Mouse (Mus musculus) forebrain, postnatal 0 days (tissue): Measurements from ENCODE around the gene Glis3. TPM values are rescaled to one million over a fixed set of nuclear protein-coding genes. Genes with fewer than 3 reads are reported as not detected.
A peak's percentile ranks its signal among the peaks of the same experiment; 100 is the strongest.

Experiments
- ATAC-seq: fragments of 200-750 bp; cut with Nextera tagmentation; 2 replicates; pipeline ENCODE4 v1.8.0; 2017; ENCODE audit warnings: mild to moderate bottlenecking, moderate library complexity
- DNase-seq: peaks from one replicate; pipeline ENCODE4 v3.0.0-alpha.2; 2015
- H3K27ac ChIP-seq: fragments of 300-500 bp; sonication (generic); 2 replicates; pipeline ENCODE4 v1.5.1; 2014; ENCODE audit warnings: low read depth, mild to moderate bottlenecking, antibody characterized with exemption, low read length, moderate library complexity, mixed read lengths
- H3K27me3 ChIP-seq: fragments of 300-500 bp; sonication (generic); 2 replicates; pipeline ENCODE4 v1.6.1; 2014; ENCODE audit warnings: mild to moderate bottlenecking, low read length, mixed read lengths; ENCODE audit not compliant: insufficient read depth
- H3K36me3 ChIP-seq: fragments of 300-500 bp; sonication (generic); 2 replicates; pipeline ENCODE4 v1.6.1; 2014; ENCODE audit warnings: mild to moderate bottlenecking, moderate library complexity; ENCODE audit not compliant: insufficient read depth
- H3K4me1 ChIP-seq: fragments of 300-500 bp; sonication (generic); 2 replicates; pipeline ENCODE4 v1.6.1; 2014; ENCODE audit warnings: antibody characterized with exemption; ENCODE audit not compliant: insufficient read depth
- H3K4me2 ChIP-seq: fragments of 300-500 bp; sonication (generic); 2 replicates; pipeline ENCODE4 v1.6.1; 2014; ENCODE audit warnings: low read depth, mild to moderate bottlenecking, moderate library complexity
- H3K4me3 ChIP-seq: fragments of 300-500 bp; sonication (generic); 2 replicates; pipeline ENCODE4 v1.5.1; 2014; ENCODE audit warnings: low read depth, low read length, mixed read lengths
- H3K9ac ChIP-seq: fragments of 300-500 bp; sonication (generic); 2 replicates; pipeline ENCODE4 v1.6.1; 2014; ENCODE audit warnings: mild to moderate bottlenecking
- H3K9me3 ChIP-seq: fragments of 300-500 bp; sonication (generic); 2 replicates; pipeline ENCODE4 v1.6.1; 2016; ENCODE audit warnings: low read length
- CTCF ChIP-seq: sonication (generic); IDR thresholded peaks from 2 replicates; pipeline ENCODE4 v1.5.1; 2016; ENCODE audit warnings: antibody characterized with exemption, control low read depth, low read depth
- WGBS: fragments of 180-500 bp; shearing (Covaris S2); extraction: QIAGEN DNeasy Blood & Tissue Kit; methylation state at CpG from one replicate; pipeline ENCODE4 v1.1.7; 2014; 5-methylcytosine and 5-hydroxymethylcytosine counted together
- polyA plus RNA-seq: library from polyadenylated mRNA; unstranded; fragments of >200 nt; fragmentation: Nextera tagmentation; extraction: Ambion mirVana; gene quantifications from 2 replicates; pipeline ENCODE4 v1.2.1, GENCODE M21; 2015
- total RNA-seq: library from RNA; depleted of rRNA; stranded (reverse); fragments of >200 nt; gene quantifications from 2 replicates; pipeline ENCODE4 v1.2.3, GENCODE M21; 2014

Gene Glis3
- total and polyA plus RNA-seq, 2 experiments from 2014 or later = 0.86 to 8.5 TPM

DNA sequence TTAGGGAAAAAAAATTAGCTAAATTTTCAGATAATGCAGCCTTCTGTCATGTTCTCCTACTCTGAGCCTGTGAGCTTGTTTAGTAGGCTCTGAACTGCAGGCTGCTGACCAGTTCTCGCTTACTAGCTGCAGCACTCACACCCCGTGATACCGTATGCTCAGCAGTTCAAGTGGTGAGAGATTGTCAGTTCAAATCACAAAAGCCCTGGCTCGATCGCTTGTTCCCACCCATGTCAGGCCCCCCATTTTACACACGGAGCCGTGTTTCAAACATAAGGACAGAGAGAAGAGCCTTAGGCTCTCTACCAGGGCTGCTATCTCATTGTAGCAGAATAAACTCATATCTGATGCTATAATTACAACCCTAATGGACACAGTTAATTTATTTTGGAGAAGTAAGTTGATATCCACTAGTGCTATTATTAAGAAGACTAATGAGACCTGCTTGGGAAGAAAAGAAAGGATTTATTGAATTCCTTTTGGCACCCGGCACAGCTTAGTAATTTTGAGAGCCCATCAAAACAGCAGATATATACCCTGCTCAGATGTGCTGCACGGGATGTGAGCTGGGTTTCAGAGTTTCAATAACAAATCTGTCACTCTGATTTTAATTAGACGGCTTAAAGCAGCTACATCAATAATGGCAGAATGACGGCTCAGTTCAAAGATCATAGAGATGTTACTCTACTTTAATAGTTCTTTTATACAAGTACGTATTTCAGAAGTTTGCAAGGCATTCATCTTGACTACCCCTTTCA lies 284.9 kb downstream of the Glis3 start:
- peak overlapping the region; percentile 69 for H3K27ac ChIP-seq
- peaks cover 7% of the 10 kb centered on the region for H3K4me1 ChIP-seq
- H3K27me3 ChIP-seq = no peaks in the 10 kb centered on the region
- WGBS = 12% methylated on average over 12 of the region's 12 CpGs
- H3K9ac ChIP-seq = no peak overlapping the region
- no peaks in the 10 kb centered on the region for H3K36me3 ChIP-seq
- TF ChIP-seq CTCF = no peak
- peak; percentile 57 for DNase-seq
- H3K9me3 ChIP-seq = no peaks in the 10 kb centered on the region
- peak overlapping the region; percentile 6; the same call in 1 of the 2 replicates for H3K4me2 ChIP-seq
- peak; percentile 79 for ATAC-seq
- H3K4me3 ChIP-seq = no peak overlapping the region

DNA sequence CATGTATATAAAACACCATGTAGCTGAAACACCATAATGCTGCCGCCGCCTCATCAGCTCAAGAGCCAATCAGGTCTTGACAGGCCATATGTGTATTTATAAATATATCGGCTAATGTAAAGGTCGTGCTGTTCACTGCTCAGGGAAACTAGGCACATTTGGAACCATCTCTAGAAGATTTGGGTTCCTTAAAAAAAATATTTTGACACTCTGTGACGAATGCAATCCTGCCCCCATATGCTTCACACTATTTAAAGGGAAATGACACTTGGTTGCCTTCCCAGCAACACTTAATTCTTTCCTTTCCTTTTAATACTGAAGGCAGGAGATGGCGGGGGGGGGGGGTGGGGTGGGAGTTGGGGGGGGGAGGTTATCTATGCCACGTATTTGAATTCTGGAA lies 286.1 kb downstream of the Glis3 start:
- Histone ChIP-seq H3K4me1 (peaks cover 7% of the 10 kb centered on the region), H3K4me2 (no peak overlapping the region), H3K36me3 (no peaks in the 10 kb centered on the region), H3K27ac (no peak overlapping the region), H3K9me3 (no peaks in the 10 kb centered on the region), H3K4me3 (no peak overlapping the region), H3K9ac (no peak overlapping the region), H3K27me3 (no peaks in the 10 kb centered on the region)
- DNase-seq = no peak
- no peak for ATAC-seq
- 49% methylated on average over 7 of the region's 7 CpGs for WGBS
- no peak for TF ChIP-seq CTCF

DNA sequence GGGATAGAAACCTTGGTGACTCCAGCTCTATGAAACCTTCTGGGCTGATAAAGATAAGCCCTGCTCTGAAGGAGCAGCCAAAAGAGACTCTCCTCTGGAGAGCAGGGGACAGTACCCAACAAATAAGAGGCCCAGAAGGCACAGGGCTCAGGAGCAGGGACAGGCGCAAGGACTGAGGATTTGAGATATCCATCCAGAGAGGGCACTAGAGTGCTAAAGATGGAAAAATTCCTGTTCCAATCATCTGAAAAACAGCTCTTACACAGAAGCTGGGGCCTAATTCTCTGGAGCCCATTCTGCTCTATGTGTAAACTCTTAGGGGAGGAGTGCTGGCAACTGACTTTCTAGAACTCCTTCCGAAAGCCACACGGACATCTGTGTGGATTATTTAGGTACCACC lies 287.0 kb downstream of the Glis3 start:
- Histone ChIP-seq H3K4me1 (peaks cover 7% of the 10 kb centered on the region), H3K4me3 (no peak overlapping the region), H3K9me3 (no peaks in the 10 kb centered on the region), H3K4me2 (no peak overlapping the region), H3K36me3 (no peaks in the 10 kb centered on the region), H3K27me3 (no peaks in the 10 kb centered on the region), H3K27ac (no peak overlapping the region), H3K9ac (no peak overlapping the region)
- TF ChIP-seq CTCF = no peak
- WGBS = 92% methylated on average over 3 of the region's 3 CpGs
- no peak for ATAC-seq
- DNase-seq = no peak

DNA sequence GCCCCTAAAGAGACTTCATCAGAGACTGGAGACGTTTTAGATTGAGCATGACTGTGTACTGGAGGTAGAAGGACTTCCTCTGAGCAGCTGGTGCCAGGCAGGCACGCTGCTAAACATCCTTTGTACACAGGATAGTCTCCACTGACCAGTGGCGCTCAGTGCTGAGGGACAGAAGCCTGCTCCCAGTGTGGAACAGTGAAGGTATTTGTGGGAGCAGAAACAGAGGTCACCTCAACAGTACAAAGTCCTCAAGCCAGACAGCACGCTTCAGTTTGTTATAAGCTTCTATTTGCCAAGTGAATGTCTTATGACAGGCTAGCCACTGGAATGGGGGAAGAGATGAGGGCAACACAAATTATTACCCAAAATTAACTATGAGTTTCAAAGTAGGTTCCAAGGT lies 289.0 kb downstream of the Glis3 start:
- Histone ChIP-seq H3K9ac (no peak overlapping the region), H3K4me1 (peaks cover 7% of the 10 kb centered on the region), H3K9me3 (no peaks in the 10 kb centered on the region), H3K4me3 (no peak overlapping the region), H3K36me3 (no peaks in the 10 kb centered on the region), H3K27me3 (no peaks in the 10 kb centered on the region), H3K4me2 (no peak overlapping the region), H3K27ac (no peak overlapping the region)
- no peak for ATAC-seq
- no peak for TF ChIP-seq CTCF
- DNase-seq = no peak
- WGBS = 76% methylated on average over 4 of the region's 4 CpGs

DNA sequence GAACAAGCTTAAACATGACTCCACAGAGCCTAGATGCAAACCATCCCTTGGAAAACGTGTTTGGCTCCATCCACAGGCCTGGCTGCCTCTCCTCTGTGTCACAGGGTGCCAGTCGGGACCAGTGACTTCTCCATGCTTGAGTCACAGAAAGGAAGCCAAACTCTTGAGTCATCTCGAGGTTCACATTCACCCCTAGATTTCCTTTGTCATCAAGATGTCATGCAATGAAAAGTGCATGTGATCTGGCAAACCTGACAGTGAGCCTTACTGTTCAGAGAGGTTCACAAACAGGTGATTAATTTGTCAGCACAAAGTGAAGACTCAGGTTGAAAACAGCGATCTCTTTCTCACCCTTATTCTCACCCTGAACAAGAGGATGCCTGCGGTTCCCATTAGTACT lies 290.7 kb downstream of the Glis3 start:
- no peak overlapping the region for H3K9ac ChIP-seq
- no peaks in the 10 kb centered on the region for H3K9me3 ChIP-seq
- no peak overlapping the region for H3K27ac ChIP-seq
- no peak overlapping the region for H3K4me3 ChIP-seq
- H3K36me3 ChIP-seq = no peaks in the 10 kb centered on the region
- DNase-seq (no peak), ATAC-seq (peak; percentile 53; the same call in 1 of the 2 replicates)
- 61% methylated on average over 5 of the region's 5 CpGs for WGBS
- TF ChIP-seq CTCF = no peak
- no peaks in the 10 kb centered on the region for H3K4me1 ChIP-seq
- no peak overlapping the region for H3K4me2 ChIP-seq
- no peaks in the 10 kb centered on the region for H3K27me3 ChIP-seq

DNA sequence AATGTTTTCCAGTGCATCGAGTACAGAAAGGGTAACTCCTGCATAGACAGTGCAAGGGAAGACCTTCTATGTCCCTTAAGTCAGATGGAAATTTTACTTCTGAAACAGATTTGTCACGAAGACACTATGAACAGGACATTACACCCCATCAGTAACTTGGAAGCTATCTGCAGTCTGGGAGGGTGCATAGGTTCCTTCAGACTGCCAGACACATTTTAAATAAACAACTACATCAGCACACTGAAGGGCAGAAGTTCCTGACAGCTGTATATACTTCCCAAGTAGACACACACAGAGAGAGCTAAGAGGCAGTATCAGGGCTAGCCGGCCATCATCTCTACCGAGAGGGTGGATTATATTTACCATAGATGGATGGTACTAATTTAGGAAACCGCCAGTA lies 296.5 kb downstream of the Glis3 start:
- TF ChIP-seq CTCF = no peak
- ATAC-seq (no peak), DNase-seq (no peak)
- Histone ChIP-seq H3K4me2 (no peak overlapping the region), H3K4me3 (no peak overlapping the region), H3K27ac (no peak overlapping the region), H3K4me1 (peaks cover 27% of the 10 kb centered on the region; the same call in 1 of the 2 replicates), H3K9me3 (no peaks in the 10 kb centered on the region), H3K9ac (no peak overlapping the region), H3K27me3 (no peaks in the 10 kb centered on the region), H3K36me3 (no peaks in the 10 kb centered on the region)
- 78% methylated on average over 5 of the region's 5 CpGs for WGBS

DNA sequence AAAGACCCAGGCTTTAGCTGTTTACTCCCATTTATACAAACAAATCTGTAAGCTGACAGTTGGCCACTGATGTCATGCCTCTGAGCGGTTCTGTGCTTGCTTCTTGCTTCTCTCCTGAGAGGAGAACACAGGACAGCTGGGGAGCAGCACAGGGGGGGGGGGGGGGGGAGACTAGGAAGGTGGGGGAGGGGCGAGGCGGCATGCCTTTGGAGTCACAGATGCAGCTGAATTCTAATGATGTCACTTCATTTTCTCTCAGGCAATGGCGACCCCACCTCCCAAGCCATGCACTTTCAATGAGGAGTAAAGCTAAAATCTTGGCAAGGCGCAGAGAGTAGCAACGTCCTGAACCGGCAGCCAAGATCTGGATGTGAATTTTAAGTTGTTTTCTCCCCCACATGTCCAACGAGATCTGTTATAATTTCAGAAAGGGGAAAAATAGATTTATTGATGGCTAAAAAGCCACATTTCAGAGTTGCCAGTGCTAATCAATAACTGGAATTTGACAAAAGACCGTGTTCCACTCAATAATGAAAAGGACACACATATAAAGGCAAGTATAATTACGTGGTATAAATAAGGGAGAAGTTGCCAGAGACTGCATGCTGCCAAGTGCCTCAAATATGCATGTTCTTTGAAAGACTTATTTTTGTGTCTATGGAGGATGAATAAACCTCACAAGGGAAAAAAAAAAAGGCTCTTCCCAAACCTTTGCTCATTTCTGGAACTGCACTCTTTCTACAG lies 297.5 kb downstream of the Glis3 start:
- H3K36me3 ChIP-seq = no peaks in the 10 kb centered on the region
- no peaks in the 10 kb centered on the region for H3K27me3 ChIP-seq
- DNase-seq (peak; percentile 83), ATAC-seq (peak; percentile 88)
- peak overlapping the region; percentile 8 for H3K4me2 ChIP-seq
- H3K4me1 ChIP-seq = peaks cover 27% of the 10 kb centered on the region; the same call in 1 of the 2 replicates
- H3K4me3 ChIP-seq = no peak overlapping the region
- peak overlapping the region; percentile 70 for H3K27ac ChIP-seq
- TF ChIP-seq CTCF = no peak
- 12% methylated on average over 10 of the region's 10 CpGs for WGBS
- no peaks in the 10 kb centered on the region for H3K9me3 ChIP-seq
- no peak overlapping the region for H3K9ac ChIP-seq
